Mouse (Mus musculus) liver, embryonic 15.5 days (tissue): ENCODE measurements around the gene Gm20388. TPM values are rescaled to one million over a fixed set of nuclear protein-coding genes. Genes with fewer than 3 reads are reported as not detected.
A peak's percentile ranks its signal among the peaks of the same experiment; 100 is the strongest.

Source experiments
- ATAC-seq: fragments of 200-750 bp; cut with Nextera tagmentation; 2 replicates; pipeline ENCODE4 v1.8.0; 2017; ENCODE audit warnings: moderate number of reproducible peaks, mild to moderate bottlenecking, moderate library complexity; ENCODE audit not compliant: insufficient read depth
- H3K27ac ChIP-seq: fragments of 300-500 bp; sonication (generic); replicated peaks from 2 replicates; pipeline ENCODE4 v1.5.1; 2015; ENCODE audit warnings: mild to moderate bottlenecking, inconsistent platforms
- H3K27me3 ChIP-seq: fragments of 300-500 bp; sonication (generic); 2 replicates; pipeline ENCODE4 v1.6.1; 2015; ENCODE audit warnings: mild to moderate bottlenecking, inconsistent platforms
- H3K36me3 ChIP-seq: fragments of 300-500 bp; sonication (generic); replicated peaks from 2 replicates; pipeline ENCODE4 v1.6.1; 2015; ENCODE audit warnings: moderate library complexity, mild to moderate bottlenecking, inconsistent platforms
- H3K4me1 ChIP-seq: fragments of 300-500 bp; sonication (generic); replicated peaks from 2 replicates; pipeline ENCODE4 v1.6.1; 2015; ENCODE audit warnings: inconsistent platforms
- H3K4me2 ChIP-seq: fragments of 300-500 bp; sonication (generic); 2 replicates; pipeline ENCODE4 v1.6.1; 2015; ENCODE audit warnings: moderate library complexity, mild to moderate bottlenecking, inconsistent platforms
- H3K4me3 ChIP-seq: fragments of 300-500 bp; sonication (generic); replicated peaks from 2 replicates; pipeline ENCODE4 v1.5.1; 2015; ENCODE audit warnings: mild to moderate bottlenecking, inconsistent platforms
- H3K9ac ChIP-seq: fragments of 300-500 bp; sonication (generic); 2 replicates; pipeline ENCODE4 v1.6.1; 2015; ENCODE audit warnings: moderate library complexity, mild to moderate bottlenecking, inconsistent platforms
- H3K9me3 ChIP-seq: fragments of 300-500 bp; sonication (generic); replicated peaks from 2 replicates; pipeline ENCODE4 v1.6.1; 2016; ENCODE audit warnings: inconsistent platforms
- WGBS: fragments of 180-500 bp; shearing (Covaris S2); methylation state at CpG from one replicate; pipeline ENCODE4 v1.1.7; 2015; ENCODE audit warnings: mixed read lengths; ENCODE audit not compliant: insufficient replicate concordance; 5-methylcytosine and 5-hydroxymethylcytosine counted together
- polyA plus RNA-seq: library from polyadenylated mRNA; unstranded; fragments of >200 nt; fragmentation: Nextera tagmentation; extraction: Ambion mirVana; gene quantifications from 2 replicates; pipeline ENCODE4 v1.2.1, GENCODE M21; 2015

The Gm20388 gene
- polyA plus RNA-seq, 1 experiment from 2014 or later = not detected

DNA sequence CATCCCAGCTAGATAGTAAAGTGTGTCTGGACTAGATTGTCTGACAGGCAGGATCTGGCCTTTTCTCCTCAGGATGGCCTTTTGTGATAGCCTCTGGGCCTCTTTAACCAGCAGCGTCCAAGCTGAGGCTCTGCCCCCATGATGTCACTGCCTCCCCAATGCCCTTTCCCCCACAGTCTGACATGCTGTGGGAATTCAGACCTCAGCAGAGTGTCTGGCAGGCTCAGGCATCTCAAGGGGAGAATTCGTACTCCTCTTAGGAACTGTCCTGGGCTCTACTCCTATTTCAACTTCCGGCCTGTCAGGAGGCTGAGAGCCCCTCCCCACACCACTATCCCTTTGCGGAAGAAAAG, 553.9 kb downstream of the Gm20388 start:
- Histone ChIP-seq H3K9me3 (no peaks in the 10 kb centered on the region), H3K4me1 (peaks cover 45% of the 10 kb centered on the region), H3K27ac (no peak overlapping the region), H3K27me3 (peaks cover 83% of the 10 kb centered on the region), H3K36me3 (no peaks in the 10 kb centered on the region), H3K4me3 (no peak overlapping the region), H3K4me2 (no peak overlapping the region), H3K9ac (no peak overlapping the region)
- WGBS = 74% methylated on average over 4 of the region's 4 CpGs
- ATAC-seq = no peak

DNA sequence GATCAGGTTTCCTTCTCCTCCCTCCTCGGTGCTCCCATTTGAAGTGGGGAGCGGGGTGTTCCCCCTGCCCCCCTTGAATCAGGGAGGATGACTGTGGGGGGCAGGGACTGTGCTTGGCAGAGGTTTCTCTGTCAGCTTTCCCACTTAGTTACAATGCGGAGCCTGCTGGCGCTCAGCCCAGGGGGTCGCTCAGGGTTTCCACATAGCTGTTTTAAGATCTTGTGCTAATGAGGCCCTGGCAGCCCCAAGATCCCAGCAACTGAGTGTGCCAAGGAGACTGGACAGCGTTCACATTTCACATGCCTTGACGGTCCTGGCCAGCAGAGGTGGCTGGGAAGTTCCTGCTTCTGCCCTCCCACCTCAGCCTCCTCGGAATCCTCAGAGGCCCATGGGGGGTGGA, 555.1 kb downstream of the Gm20388 start:
- Histone ChIP-seq H3K9me3 (no peaks in the 10 kb centered on the region), H3K36me3 (no peaks in the 10 kb centered on the region), H3K4me3 (no peak overlapping the region), H3K9ac (no peak overlapping the region), H3K27me3 (peaks cover 78% of the 10 kb centered on the region), H3K27ac (no peak overlapping the region), H3K4me2 (no peak overlapping the region), H3K4me1 (peaks cover 48% of the 10 kb centered on the region)
- ATAC-seq = no peak
- 51% methylated on average over 8 of the region's 8 CpGs for WGBS

DNA sequence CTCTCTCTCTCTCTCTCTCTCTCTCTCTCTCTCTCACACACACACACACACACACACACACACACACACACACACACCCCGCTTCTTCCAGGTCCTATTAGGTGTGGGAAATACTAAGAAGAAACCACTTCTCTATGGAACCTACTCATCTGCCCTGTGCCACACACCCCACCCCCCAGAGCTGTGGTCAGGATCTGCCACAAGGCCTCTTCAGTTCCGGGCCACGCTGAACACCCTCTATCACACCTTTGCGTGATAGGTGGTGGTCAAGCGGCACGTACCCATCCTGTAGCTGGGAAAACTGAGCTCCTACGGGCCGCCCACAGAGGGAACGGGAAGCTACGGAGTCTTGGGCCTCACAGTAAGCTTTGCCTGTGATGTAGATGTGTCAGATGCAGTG, 555.6 kb downstream of the Gm20388 start:
- no peak for ATAC-seq
- Histone ChIP-seq H3K9ac (no peak overlapping the region), H3K27me3 (peaks cover 76% of the 10 kb centered on the region), H3K4me3 (no peak overlapping the region), H3K4me2 (no peak overlapping the region), H3K9me3 (no peaks in the 10 kb centered on the region), H3K36me3 (no peaks in the 10 kb centered on the region), H3K27ac (no peak overlapping the region), H3K4me1 (peaks cover 51% of the 10 kb centered on the region)
- 44% methylated on average over 10 of the region's 10 CpGs for WGBS

DNA sequence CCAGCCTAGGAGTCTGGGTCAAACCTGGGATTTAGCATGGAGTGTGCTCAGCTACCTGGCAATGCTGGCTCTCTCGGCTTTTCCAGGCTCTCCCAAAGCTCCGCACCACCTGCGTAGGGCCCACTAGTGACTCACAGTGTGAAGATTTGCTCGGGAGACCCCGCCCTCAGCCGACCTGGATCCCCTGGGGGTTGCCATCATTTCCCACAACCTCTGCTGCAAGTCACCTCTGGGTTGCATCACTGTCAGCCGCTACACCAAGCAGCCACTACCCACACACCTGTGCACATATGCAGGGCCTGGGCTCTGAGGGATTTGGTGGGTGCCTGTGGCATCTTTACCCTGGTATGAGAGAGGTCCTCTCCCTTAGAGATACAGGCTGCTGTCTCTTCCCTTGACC, 557.0 kb downstream of the Gm20388 start:
- Histone ChIP-seq H3K9ac (no peak overlapping the region), H3K4me1 (peaks cover 51% of the 10 kb centered on the region), H3K36me3 (no peaks in the 10 kb centered on the region), H3K9me3 (no peaks in the 10 kb centered on the region), H3K4me3 (no peak overlapping the region), H3K27ac (no peak overlapping the region), H3K4me2 (no peak overlapping the region), H3K27me3 (peaks cover 67% of the 10 kb centered on the region)
- ATAC-seq = no peak
- WGBS = 71% methylated on average over 7 of the region's 7 CpGs

DNA sequence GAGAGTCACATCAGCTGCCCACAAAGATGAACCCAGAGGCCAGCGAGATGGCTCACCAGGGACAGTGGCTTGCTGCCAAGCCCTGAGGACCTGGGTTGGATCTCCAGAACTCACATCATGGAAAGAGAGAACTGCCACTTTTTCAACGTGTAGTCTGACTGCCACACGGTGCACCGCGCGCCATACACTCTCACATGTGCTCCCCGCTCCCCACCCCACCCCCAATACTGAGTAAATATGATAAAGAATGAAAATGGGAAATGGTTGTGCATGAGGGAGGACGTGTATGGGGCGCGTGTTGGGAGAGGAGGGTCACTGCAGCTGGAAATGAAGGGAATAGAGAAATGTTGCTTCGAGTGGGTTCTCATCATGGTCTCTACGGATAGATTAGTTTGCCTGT, 559.5 kb downstream of the Gm20388 start:
- H3K4me3 ChIP-seq = no peak overlapping the region
- no peaks in the 10 kb centered on the region for H3K36me3 ChIP-seq
- H3K4me1 ChIP-seq = peaks cover 60% of the 10 kb centered on the region
- WGBS = 68% methylated on average over 12 of the region's 12 CpGs
- no peak overlapping the region for H3K9ac ChIP-seq
- no peaks in the 10 kb centered on the region for H3K9me3 ChIP-seq
- peaks cover 48% of the 10 kb centered on the region for H3K27me3 ChIP-seq
- no peak overlapping the region for H3K4me2 ChIP-seq
- no peak overlapping the region for H3K27ac ChIP-seq
- no peak for ATAC-seq

DNA sequence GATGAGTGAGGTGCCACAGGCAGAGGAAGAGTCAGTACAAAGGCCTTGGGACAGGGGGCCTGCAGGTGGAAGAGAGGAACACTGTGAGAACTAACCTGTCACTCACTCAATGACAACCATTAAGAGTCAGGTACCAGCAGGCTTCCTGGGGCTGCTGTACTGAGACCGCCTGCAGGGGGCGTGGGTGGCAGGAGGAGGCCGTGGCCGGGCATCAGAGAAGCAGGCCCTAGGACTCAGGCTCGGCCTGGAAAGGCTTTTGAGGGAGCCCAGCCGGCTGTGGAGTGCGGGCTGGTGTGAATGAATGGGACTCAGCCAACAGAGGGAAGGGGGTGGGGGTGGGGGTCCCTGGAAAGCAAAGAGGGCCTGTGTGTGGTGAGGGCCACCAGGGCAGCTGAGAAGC, 560.5 kb downstream of the Gm20388 start:
- peaks cover 64% of the 10 kb centered on the region for H3K4me1 ChIP-seq
- no peaks in the 10 kb centered on the region for H3K36me3 ChIP-seq
- no peak overlapping the region for H3K4me2 ChIP-seq
- peak overlapping the region; percentile 4; the same call in 1 of the 2 replicates for H3K9ac ChIP-seq
- H3K9me3 ChIP-seq = no peaks in the 10 kb centered on the region
- 13% methylated on average over 7 of the region's 7 CpGs for WGBS
- ATAC-seq = no peak
- peaks cover 39% of the 10 kb centered on the region for H3K27me3 ChIP-seq
- H3K4me3 ChIP-seq = no peak overlapping the region
- H3K27ac ChIP-seq = no peak overlapping the region

DNA sequence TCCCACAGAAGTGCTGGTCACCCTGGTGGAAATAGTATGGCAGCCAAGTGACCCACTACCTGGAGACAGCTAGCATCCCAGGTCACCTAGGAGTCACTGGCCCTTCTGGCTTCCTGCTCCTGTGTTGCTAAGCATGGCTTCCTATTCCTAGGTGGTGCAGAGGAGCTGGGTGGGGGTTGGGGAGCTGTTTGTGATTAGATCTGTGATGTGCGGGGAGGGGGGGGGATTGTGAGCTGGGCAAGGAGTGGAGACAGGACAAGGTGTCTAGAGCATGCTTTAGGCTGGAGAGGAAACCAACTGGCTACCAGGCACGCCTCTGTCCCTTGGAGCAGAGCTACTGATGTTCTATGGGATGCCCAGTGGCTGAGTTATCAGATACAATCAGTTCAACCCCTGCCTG, 561.1 kb downstream of the Gm20388 start:
- Histone ChIP-seq H3K4me2 (no peak overlapping the region), H3K27me3 (peaks cover 34% of the 10 kb centered on the region), H3K4me1 (peaks cover 64% of the 10 kb centered on the region), H3K27ac (no peak overlapping the region), H3K9me3 (no peaks in the 10 kb centered on the region), H3K4me3 (no peak overlapping the region), H3K36me3 (no peaks in the 10 kb centered on the region), H3K9ac (0 out of 2 replicates have a peak overlapping the region, but pooled peaks have one; percentile 4)
- 58% methylated on average over 2 of the region's 2 CpGs for WGBS
- ATAC-seq = no peak

DNA sequence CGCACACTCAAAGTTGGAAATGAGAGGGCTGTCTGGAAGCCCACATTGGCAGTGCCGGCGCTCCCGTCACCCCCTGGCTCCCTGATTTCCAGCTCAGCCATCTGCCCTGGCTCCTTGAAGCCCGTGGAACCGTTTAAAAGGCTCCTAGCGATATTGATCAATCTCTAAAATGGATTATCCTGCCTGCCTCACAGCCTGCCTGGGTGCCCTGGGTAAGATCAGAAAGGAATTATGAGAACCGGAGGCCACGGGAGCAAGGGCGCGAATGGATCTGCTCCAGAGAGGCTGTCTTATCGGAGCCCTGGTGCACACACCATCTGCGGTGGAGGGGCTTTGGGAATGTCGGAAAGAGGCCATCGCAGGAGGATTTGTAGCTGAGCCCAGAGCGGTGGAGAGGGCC, 561.6 kb downstream of the Gm20388 start:
- Histone ChIP-seq H3K27me3 (peaks cover 30% of the 10 kb centered on the region), H3K4me1 (peaks cover 69% of the 10 kb centered on the region), H3K4me3 (no peak overlapping the region), H3K36me3 (no peaks in the 10 kb centered on the region), H3K27ac (no peak overlapping the region), H3K4me2 (no peak overlapping the region), H3K9me3 (no peaks in the 10 kb centered on the region), H3K9ac (no peak overlapping the region)
- ATAC-seq = no peak
- 71% methylated on average over 16 of the region's 16 CpGs for WGBS

DNA sequence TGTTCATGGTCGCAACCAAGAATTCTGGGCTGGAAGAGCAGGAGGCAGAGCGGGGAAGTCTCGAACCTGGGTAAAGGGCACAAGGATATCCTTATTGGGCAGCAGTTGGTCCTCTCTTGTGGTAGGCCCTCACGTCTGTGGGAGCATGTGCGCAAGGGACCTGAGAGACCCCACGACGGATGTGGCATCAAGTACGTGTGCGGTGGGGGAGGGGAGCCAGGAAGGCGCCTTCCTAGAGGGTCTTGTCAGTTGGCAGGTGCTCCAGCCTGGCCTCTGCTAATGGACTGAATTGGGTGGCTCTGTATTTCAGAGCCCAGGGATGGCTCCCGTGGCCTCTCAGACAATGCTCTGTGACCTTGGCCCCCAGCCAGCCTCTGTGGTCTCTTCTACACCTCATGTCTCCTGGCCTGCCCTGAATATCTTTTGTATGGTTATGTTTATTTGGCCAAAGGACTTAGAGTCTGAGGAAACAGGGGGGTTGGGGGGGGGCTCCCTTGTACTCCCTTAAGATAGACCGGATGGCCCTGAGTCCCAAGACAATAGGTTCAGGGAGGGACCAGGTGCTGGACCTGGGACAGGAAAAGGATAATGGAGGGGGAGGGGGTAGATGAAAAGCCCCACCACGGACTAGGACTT, 563.2 kb downstream of the Gm20388 start:
- Histone ChIP-seq H3K4me3 (no peak overlapping the region), H3K36me3 (no peaks in the 10 kb centered on the region), H3K9ac (no peak overlapping the region), H3K27me3 (peaks cover 13% of the 10 kb centered on the region; the same call in 1 of the 2 replicates), H3K9me3 (no peaks in the 10 kb centered on the region), H3K27ac (no peak overlapping the region), H3K4me1 (peaks cover 83% of the 10 kb centered on the region), H3K4me2 (no peak overlapping the region)
- ATAC-seq = no peak
- 72% methylated on average over 13 of the region's 13 CpGs for WGBS

DNA sequence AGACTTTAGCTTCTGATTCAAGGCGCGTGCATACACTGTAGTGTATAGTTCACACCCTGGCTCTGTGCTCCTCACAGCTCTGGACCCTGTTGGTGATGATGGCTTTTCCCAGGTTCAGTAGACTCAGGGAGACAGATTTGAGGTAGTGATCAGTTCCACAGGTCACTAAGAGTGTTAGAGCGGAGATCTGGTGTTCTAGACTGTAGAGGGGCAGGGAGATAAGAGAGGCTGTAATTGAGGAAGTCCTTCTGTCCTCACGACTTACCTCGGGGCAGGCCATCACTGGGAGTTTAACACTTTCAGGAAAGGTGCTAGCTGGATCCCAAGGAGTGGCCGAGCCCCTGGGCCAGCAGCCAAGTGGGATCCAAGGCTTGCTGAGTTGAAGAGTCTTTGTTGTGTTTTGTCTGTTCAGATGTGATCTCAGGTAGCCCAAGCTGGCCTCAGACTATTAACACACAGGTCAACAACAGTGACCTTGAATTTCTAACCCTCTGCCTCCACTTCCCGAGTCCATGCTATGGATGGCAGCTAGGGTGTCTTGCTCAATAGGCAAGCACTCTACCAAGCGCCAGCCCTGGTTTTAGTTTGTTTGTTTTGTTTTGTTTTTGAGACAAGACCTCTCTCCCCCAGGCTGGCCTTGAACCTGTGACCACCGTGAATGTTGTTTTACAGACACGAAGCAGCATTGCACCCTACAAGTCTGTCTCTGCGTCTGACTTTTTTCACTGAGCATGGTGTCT, 564.0 kb downstream of the Gm20388 start:
- 47% methylated on average over 11 of the region's 11 CpGs for WGBS
- Histone ChIP-seq H3K4me3 (no peak overlapping the region), H3K4me1 (peaks cover 91% of the 10 kb centered on the region), H3K4me2 (peak overlapping the region; percentile 66), H3K27ac (peak overlapping the region; percentile 86), H3K9ac (peak overlapping the region; percentile 51; the same call in 1 of the 2 replicates), H3K27me3 (peaks cover 13% of the 10 kb centered on the region; the same call in 1 of the 2 replicates), H3K9me3 (no peaks in the 10 kb centered on the region), H3K36me3 (no peaks in the 10 kb centered on the region)
- ATAC-seq = no peak

DNA sequence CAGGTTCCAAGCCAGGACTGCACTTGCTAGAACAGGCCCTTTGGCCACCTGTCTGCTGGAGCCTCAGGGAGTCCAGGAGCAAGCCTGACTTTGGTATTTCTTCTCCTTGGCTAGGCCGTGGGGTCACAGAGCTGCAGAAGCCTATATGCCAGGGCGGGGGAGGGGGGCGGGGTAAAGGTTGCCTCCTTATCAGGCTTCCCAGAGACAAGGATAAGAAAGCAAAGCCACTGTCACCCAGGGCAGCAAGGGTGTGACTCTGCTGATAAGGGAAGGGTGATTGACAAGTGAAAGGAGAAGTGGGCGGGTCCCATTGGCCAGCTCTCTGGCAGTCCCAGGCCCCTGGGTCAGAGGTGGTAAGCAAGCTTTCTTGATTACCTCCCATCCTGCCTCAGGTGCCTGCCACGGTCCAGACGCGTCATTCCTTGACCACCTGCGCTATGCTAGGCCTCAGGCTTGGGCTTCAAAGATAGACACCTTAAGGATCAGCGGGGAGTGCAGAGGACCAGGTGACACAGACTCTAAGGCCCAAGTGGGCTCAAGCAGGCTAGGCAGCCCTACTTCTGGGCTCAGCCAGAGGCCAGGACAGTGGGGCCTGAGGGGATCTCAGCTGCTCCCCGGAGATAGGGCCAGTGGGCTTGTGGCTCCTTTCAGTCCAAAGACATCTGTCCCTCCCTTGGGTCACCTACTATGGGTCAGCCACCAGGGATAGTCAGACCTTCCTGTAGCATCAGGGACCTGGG, 565.0 kb downstream of the Gm20388 start:
- peaks cover 9% of the 10 kb centered on the region; the same call in 1 of the 2 replicates for H3K27me3 ChIP-seq
- peak overlapping the region; percentile 66 for H3K4me2 ChIP-seq
- peak; percentile 92 for ATAC-seq
- no peaks in the 10 kb centered on the region for H3K9me3 ChIP-seq
- H3K4me1 ChIP-seq = peaks cover 97% of the 10 kb centered on the region
- H3K9ac ChIP-seq = peak overlapping the region; percentile 58; the same call in 1 of the 2 replicates
- WGBS = 13% methylated on average over 10 of the region's 10 CpGs
- peak overlapping the region; percentile 27 for H3K4me3 ChIP-seq
- H3K36me3 ChIP-seq = no peaks in the 10 kb centered on the region
- peak overlapping the region; percentile 86 for H3K27ac ChIP-seq
